Mouse (Mus musculus): ENCODE measurements at regions not wholly inside any gene's neighbourhood (a gene's known extent, or its start where the extent isn't known, plus 50 kb on each side); places are given as distances from the start of the nearest gene placed in this dataset.

DNA sequence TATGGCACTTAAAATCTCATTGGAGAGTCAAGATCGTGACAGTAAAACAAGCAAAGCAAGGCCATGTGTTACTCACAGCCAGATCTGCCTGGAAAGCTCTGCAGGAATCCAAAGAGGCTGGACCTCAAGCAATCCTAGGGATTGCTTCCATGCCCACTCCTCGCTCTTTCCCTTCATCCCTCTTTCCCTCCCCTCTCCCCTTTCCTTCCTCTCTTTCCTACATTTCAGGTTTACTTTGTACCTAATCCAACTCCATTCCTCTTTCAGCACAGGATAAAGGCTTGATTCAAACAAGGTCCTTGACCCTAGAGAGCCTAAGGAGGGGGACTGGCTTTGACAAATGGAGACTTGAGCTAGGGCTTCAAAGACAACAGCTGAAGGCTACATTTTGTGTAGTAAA, 126.0 kb upstream of the Ldb2 start:
- WGBS, result 60% methylated on average over 2 of the region's 2 CpGs
- H3K4me1 ChIP-seq (ENCODE audit: control insufficient read depth, insufficient read depth, low read length), result no peaks in the 10 kb centered on the region
- no peak overlapping the region for H3K27ac ChIP-seq (ENCODE audit: control insufficient read depth, insufficient read depth, low read depth, low read length, poor library complexity)
- TF ChIP-seq POLR2A (IDR thresholded peaks at IDR 0.05; ENCODE audit: borderline replicate concordance, control insufficient read depth, low read depth, low read length) (no peak), CTCF (IDR thresholded peaks at IDR 0.05; ENCODE audit: control insufficient read depth, insufficient read depth, low read length) (no peak)
- no peak overlapping the region for H3K4me3 ChIP-seq (replicated peaks; ENCODE audit: control insufficient read depth, low read depth, low read length)

DNA sequence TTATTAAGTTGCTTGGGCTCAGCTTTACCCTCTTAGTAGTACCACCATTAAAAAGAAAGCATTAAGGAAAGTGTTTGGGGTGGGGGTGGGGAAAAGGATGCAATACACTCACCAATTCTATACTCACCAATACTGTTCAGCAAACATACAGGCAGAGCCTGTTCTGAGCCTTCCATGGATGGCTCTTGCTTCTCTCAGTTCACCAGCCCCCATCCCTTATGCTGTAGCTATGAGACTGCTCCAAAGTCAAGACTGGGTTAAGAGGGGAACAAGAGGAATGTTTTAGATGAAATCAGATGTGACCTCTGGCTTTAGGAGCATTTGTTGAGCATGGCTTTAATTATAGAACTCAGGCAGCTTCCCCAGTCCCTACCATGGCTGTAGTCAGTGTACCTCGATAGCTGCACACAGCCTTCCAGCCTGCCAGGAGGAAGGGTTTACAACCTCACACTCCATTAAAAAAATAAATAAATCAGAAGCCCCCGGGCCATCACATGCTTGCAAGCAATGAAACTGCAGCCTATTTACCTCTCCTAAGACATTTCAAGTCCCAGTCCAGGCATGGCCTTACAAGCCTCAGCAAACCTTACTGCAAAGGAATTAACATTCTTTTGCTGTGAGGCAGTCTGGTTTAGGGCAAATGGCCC, 122.8 kb upstream of the Ldb2 start:
- Histone ChIP-seq H3K4me1 (ENCODE audit: control insufficient read depth, insufficient read depth, low read length) (no peaks in the 10 kb centered on the region), H3K4me3 (replicated peaks; ENCODE audit: control insufficient read depth, low read depth, low read length) (no peak overlapping the region), H3K27ac (ENCODE audit: control insufficient read depth, insufficient read depth, low read depth, low read length, poor library complexity) (no peak overlapping the region)
- TF ChIP-seq POLR2A (IDR thresholded peaks at IDR 0.05; ENCODE audit: borderline replicate concordance, control insufficient read depth, low read depth, low read length) (no peak), CTCF (IDR thresholded peaks at IDR 0.05; ENCODE audit: control insufficient read depth, insufficient read depth, low read length) (no peak)
- 47% methylated on average over 2 of the region's 2 CpGs for WGBS

DNA sequence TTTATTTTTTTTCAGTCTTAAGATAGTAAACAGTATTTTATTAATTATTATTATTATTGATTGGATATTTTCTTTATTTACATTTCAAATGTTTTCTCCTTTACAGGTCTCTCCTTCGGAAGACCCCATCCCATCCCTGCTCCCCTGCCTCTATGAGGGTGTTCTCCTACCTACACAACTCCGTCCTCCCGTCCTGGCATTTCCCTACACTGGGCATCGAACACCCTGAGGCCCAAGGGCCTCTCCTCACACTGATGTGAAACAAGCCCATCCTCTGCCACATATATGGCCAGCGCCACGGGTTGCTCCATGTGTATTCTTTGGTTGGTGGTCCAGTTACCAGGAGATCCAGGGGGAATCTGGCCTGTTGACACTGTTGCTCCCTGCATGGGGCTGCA, 118.3 kb upstream of the Ldb2 start:
- Histone ChIP-seq H3K27ac (ENCODE audit: control insufficient read depth, insufficient read depth, low read depth, low read length, poor library complexity) (no peak overlapping the region), H3K4me3 (replicated peaks; ENCODE audit: control insufficient read depth, low read depth, low read length) (no peak overlapping the region), H3K4me1 (ENCODE audit: control insufficient read depth, insufficient read depth, low read length) (no peaks in the 10 kb centered on the region)
- WGBS, result 79% methylated on average over 6 of the region's 6 CpGs
- TF ChIP-seq CTCF (IDR thresholded peaks at IDR 0.05; ENCODE audit: control insufficient read depth, insufficient read depth, low read length), result no peak
- no peak for TF ChIP-seq POLR2A (IDR thresholded peaks at IDR 0.05; ENCODE audit: borderline replicate concordance, control insufficient read depth, low read depth, low read length)

DNA sequence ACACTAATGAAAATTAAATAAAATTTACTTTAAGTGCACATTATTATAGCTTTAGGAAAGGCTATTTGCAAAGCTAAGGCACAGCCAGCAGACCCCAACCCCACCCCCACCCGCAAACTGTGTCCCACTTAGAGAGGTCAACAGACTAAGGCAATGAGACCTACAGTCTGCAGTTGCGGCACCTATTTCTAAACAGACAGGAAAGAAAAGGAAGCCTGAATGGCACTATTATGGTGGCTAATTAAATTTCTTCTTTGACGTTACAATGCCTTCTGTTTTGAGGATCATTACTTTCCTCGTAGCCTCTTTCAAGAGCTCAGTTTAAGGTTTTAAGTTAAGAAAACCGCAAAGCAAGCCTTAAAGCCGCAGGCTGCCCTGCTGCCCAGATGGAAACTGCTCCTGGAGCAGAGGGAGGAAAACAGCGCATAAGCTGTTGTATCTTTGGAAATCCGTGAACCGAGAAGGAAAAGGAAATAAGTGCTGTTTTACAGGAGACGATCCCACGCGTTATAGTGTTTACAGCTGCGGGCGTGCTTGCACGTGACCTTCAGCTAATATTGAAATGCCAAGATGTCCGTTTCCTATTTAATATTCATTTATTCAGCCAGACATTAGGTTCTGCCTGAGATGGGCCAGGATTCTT, 117.8 kb upstream of the Ldb2 start:
- no peak overlapping the region for H3K4me3 ChIP-seq (replicated peaks; ENCODE audit: control insufficient read depth, low read depth, low read length)
- no peak for TF ChIP-seq CTCF (IDR thresholded peaks at IDR 0.05; ENCODE audit: control insufficient read depth, insufficient read depth, low read length)
- no peak for TF ChIP-seq POLR2A (IDR thresholded peaks at IDR 0.05; ENCODE audit: borderline replicate concordance, control insufficient read depth, low read depth, low read length)
- H3K27ac ChIP-seq (ENCODE audit: control insufficient read depth, insufficient read depth, low read depth, low read length, poor library complexity), result no peak overlapping the region
- H3K4me1 ChIP-seq (ENCODE audit: control insufficient read depth, insufficient read depth, low read length), result no peaks in the 10 kb centered on the region
- WGBS, result 58% methylated on average over 16 of the region's 16 CpGs

DNA sequence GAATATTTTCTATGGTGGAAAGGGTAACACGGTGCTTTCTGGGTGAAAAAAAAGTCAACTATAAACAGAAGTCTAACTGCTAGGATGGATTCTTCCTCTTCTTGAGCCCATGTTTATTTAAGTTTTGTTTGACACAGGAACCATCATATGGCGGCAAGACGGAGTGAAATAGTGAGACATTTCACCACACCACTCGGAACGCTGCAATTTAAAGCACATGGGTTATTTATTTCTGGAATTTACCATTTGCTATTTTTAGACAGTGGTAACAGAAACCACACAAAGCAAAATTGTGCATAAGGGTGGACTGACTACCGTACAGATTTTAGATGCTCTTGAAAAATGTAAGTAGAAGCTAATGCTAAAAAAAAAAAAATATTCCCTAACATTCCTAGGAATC, 103.1 kb upstream of the Ldb2 start:
- H3K4me1 ChIP-seq (ENCODE audit: control insufficient read depth, insufficient read depth, low read length), result no peaks in the 10 kb centered on the region
- no peak overlapping the region for H3K27ac ChIP-seq (ENCODE audit: control insufficient read depth, insufficient read depth, low read depth, low read length, poor library complexity)
- 28% methylated on average over 6 of the region's 6 CpGs for WGBS
- no peak for TF ChIP-seq CTCF (IDR thresholded peaks at IDR 0.05; ENCODE audit: control insufficient read depth, insufficient read depth, low read length)
- TF ChIP-seq POLR2A (IDR thresholded peaks at IDR 0.05; ENCODE audit: borderline replicate concordance, control insufficient read depth, low read depth, low read length), result no peak
- H3K4me3 ChIP-seq (replicated peaks; ENCODE audit: control insufficient read depth, low read depth, low read length), result no peak overlapping the region

DNA sequence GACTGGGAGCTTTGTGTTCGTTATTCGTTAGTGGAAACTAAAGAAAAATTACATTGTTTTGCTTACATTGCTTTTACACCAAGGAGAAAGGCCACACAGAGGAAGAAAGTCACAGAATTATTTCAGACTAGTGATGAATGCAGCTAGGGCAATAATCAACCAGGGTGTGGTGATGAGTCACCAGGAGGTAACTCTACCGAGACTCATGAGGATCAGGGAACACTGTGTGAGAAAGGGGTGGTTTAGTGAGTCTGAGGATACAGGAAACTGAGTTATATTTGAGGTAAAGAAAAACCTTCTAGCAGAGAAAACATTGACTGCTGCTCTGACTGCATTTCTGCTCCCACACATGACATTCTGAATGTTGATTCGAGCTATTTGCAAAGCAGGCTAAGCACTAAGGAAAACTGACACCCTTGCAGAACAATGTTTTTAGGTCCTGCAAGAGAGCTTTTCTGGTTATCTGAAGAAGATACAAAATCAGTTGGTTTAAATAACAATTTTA, 87.1 kb upstream of the Ldb2 start:
- 74% methylated on average over 4 of the region's 4 CpGs for WGBS
- H3K4me3 ChIP-seq (replicated peaks; ENCODE audit: control insufficient read depth, low read depth, low read length), result no peak overlapping the region
- no peak for TF ChIP-seq POLR2A (IDR thresholded peaks at IDR 0.05; ENCODE audit: borderline replicate concordance, control insufficient read depth, low read depth, low read length)
- TF ChIP-seq CTCF (IDR thresholded peaks at IDR 0.05; ENCODE audit: control insufficient read depth, insufficient read depth, low read length), result no peak
- H3K27ac ChIP-seq (ENCODE audit: control insufficient read depth, insufficient read depth, low read depth, low read length, poor library complexity), result no peak overlapping the region
- no peaks in the 10 kb centered on the region for H3K4me1 ChIP-seq (ENCODE audit: control insufficient read depth, insufficient read depth, low read length)

DNA sequence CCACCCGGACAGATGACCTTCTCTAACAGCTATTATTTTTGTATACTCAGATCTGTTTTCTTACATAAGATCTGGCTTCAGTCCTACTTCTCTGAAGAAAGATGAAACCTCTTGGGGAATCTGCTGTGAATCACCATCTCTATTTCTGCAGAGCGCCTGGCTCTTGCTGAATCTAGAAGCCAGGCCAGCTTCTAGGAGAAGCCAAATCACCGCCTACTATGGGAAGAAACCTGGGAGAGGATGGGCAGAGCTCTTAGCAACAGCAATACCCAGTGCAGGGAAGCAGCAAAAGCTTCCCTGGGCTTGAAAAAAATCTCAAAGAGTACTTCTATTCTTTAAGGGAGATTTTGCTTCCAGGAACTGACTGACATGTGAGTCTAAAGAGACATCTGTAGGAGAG, 77.5 kb upstream of the Ldb2 start:
- H3K4me3 ChIP-seq (replicated peaks; ENCODE audit: control insufficient read depth, low read depth, low read length), result no peak overlapping the region
- 75% methylated on average over 3 of the region's 3 CpGs for WGBS
- no peak for TF ChIP-seq CTCF (IDR thresholded peaks at IDR 0.05; ENCODE audit: control insufficient read depth, insufficient read depth, low read length)
- no peak for TF ChIP-seq POLR2A (IDR thresholded peaks at IDR 0.05; ENCODE audit: borderline replicate concordance, control insufficient read depth, low read depth, low read length)
- H3K4me1 ChIP-seq (ENCODE audit: control insufficient read depth, insufficient read depth, low read length), result no peaks in the 10 kb centered on the region
- no peak overlapping the region for H3K27ac ChIP-seq (ENCODE audit: control insufficient read depth, insufficient read depth, low read depth, low read length, poor library complexity)

DNA sequence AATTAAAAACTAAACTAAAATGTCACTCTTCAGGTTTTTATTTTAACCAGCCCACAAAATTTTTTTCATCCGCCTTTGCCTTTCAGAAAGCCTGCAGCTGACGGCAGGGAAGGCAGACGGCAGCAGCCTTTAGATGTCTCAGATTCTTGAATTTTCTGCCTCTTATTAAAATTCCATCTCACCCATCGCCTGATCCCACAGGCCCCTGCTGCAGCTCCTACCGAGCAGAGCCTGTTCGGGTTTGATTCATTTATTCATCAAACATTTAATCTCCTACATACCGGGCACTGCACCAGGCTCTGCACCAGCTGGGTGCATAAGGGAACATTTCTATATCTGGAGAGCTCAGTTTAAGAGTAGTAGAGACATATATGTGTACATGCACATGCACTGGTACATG, 72.8 kb upstream of the Ldb2 start:
- TF ChIP-seq POLR2A (IDR thresholded peaks at IDR 0.05; ENCODE audit: borderline replicate concordance, control insufficient read depth, low read depth, low read length), result no peak
- no peak for TF ChIP-seq CTCF (IDR thresholded peaks at IDR 0.05; ENCODE audit: control insufficient read depth, insufficient read depth, low read length)
- 76% methylated on average over 7 of the region's 7 CpGs for WGBS
- Histone ChIP-seq H3K4me1 (ENCODE audit: control insufficient read depth, insufficient read depth, low read length) (no peaks in the 10 kb centered on the region), H3K4me3 (replicated peaks; ENCODE audit: control insufficient read depth, low read depth, low read length) (no peak overlapping the region), H3K27ac (ENCODE audit: control insufficient read depth, insufficient read depth, low read depth, low read length, poor library complexity) (no peak overlapping the region)
